Mouse (Mus musculus) heart, postnatal 25 days (tissue): Measurements from ENCODE around the gene Ripk3. TPM values are rescaled to one million over a fixed set of nuclear protein-coding genes. Genes with fewer than 3 reads are reported as not detected.

ENCODE experiments used
- DNase-seq: peaks from one replicate; pipeline ENCODE4 v3.0.0; 2022; ENCODE audit warnings: low spot score
- intact Hi-C: fragments of 180-260 bp; cut with DNase I; formaldehyde crosslinking; loops from one replicate; pipeline ENCODE4 v1.15.1; 2025
- total RNA-seq, 2 experiments: library from RNA; stranded (reverse); gene quantifications; 2 replicates each; pipeline ENCODE4 v1.2.3; 2021

The Ripk3 gene
- 1 to 10 TPM; 2.3 to 3.4 TPM for total RNA-seq

- intact Hi-C loops: no loop called here
- no peak for DNase-seq
These were observed at the start of gene Ripk3 for GRCm38 (mm10) chr14:55788256-55789050. TSS of gene Ripk3 (minus strand) at chr14:55788865.

DNA sequence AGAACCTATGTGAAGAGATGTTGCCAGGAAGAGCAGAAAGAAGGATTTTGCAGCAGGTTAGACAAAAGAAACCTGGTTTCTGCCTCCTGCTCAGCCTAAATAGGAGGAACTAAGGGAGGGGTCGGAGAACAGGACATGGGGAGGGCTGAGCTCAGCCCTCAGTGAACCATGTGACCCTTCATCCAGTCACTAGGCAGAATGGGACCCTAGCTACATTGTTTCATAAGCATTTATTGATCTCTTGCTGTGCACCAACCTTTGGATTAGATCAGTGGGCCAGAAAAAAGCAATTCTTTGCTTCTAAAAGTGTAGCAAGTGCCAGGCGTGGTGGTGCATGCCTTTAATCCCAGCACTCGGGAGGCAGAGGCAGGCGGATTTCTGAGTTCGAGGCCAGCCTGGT is 49.6 kb upstream of the Ripk3 start:
- no peak for DNase-seq
- intact Hi-C loops: no loop called here

GRCm38 (mm10) chr14:55834808-55835533 is 46.3 kb upstream of the Ripk3 start:
- DNase-seq: no peak
- intact Hi-C loops: no loop called here

DNA sequence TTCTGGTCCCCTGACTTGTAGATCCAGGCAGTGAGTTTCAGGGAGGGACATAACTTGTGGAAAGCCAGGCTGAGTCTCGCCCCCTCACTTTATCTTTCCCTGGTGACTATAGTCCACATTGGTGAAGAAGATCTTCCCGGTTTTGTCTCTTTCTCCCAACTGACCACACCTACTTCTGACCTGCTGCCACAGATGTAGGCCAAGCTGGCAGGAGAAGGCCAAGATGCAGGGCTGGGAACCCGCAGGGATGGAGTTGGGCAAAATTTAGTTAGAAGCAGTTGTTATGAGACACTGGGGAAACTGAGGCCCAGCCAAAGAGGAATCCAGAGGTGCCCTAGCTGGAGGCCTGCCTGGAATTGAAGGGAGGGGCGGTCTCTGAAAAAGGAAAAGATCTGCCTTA is 44.5 kb upstream of the Ripk3 start:
- DNase-seq: no peak
- intact Hi-C loops: no loop called here

DNA sequence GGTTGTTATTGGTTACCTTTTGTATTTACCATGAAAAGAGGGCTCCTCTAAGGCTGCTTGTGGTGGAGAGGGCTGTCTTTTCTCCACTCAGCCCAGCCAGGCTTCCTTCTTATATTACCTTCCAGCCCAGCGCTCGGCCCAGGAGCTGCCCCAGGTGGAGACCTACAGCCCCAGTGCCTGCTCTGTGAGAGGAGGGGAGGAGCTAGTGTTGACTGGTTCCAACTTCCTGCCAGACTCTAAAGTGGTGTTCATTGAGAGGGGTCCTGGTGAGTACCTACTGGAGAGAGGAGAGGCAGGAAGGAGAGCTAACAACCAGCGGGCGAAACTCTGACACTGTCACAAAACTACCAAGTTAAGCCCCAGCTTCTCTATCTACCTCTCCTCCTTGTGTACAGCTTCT is 41.7 kb upstream of the Ripk3 start:
- intact Hi-C loops: no loop called here
- DNase-seq: no peak

GRCm38 (mm10) chr14:55829854-55830253 is 41.2 kb upstream of the Ripk3 start:
- intact Hi-C loops: no loop called here
- DNase-seq: no peak

- intact Hi-C loops: no loop called here
- no peak for DNase-seq
These were observed 40.1 kb upstream of the Ripk3 start for GRCm38 (mm10) chr14:55828716-55829263.

- intact Hi-C loops: no loop called here
These were observed 38.1 kb upstream of the Ripk3 start for GRCm38 (mm10) chr14:55826551-55827340.

GRCm38 (mm10) chr14:55826142-55826541 is 37.5 kb upstream of the Ripk3 start:
- intact Hi-C loops: no loop called here
- no peak for DNase-seq

More at GRCm38 (mm10) chr14:55826551-55827340, 38.1 kb upstream of the Ripk3 start:
- no peak for DNase-seq

DNA sequence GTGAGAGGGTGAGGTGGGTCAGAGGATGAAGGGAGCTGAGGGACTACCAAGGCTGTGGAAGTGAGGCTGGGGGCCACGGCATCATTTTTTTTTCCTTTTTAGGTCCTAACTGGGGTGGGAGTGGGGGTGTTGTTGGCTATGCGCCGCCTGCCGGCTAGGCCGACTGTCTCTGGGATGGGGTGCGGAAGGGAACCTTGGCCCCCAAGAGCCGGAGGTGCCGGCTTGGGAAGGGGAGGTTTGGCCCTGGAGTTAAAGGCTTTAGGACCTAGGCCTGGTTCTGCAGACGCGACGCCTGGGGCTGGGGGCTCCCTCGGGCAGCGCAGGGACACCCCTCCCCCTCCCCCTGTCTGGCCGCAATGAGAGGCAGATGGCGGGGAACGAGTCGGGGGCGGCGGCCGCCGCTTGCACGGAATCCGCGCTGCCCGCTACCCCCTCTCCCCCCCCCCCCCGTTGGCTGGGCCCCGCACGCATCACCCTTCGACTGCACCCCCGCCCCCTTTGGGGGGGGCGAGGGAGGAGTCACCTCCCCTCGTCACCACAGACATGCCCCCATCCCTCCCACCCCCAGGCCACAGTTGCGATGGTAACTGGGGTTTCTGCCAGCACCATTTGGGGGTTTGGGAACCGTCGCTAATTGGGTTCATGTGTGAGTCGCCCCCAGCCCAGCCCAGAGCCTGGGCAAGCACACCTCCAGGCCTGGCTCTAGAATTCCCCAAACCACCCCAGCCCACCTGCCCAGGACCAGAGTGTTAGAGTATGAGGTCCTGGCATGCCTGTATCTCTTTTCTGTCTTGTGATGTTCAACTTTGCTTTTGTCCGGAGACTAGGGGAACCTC is 36.8 kb upstream of the Ripk3 start:
- intact Hi-C loops: no loop called here
- no peak for DNase-seq

- no peak for DNase-seq
- intact Hi-C loops: loop anchor here (1.0 kb wide), 1 partner anchor 41 kb away; no protein-coding TSS in a partner anchor
These were observed 36.0 kb upstream of the Ripk3 start for GRCm38 (mm10) chr14:55824481-55825215.

GRCm38 (mm10) chr14:55824001-55824480 is 35.4 kb upstream of the Ripk3 start:
- DNase-seq: no peak
- intact Hi-C loops: loop anchor here (1.0 kb wide), 1 partner anchor 41 kb away; no protein-coding TSS in a partner anchor

- intact Hi-C loops: loop anchor here (1.0 to 2.0 kb wide), 2 partner anchors 41 to 100 kb away; no protein-coding TSS in a partner anchor
- peak; percentile 87 for DNase-seq
These were observed 34.5 kb upstream of the Ripk3 start, which contains the start of gene Nfatc4 for GRCm38 (mm10) chr14:55822991-55823762. TSS of gene Nfatc4 (plus strand) at chr14:55823144.

DNA sequence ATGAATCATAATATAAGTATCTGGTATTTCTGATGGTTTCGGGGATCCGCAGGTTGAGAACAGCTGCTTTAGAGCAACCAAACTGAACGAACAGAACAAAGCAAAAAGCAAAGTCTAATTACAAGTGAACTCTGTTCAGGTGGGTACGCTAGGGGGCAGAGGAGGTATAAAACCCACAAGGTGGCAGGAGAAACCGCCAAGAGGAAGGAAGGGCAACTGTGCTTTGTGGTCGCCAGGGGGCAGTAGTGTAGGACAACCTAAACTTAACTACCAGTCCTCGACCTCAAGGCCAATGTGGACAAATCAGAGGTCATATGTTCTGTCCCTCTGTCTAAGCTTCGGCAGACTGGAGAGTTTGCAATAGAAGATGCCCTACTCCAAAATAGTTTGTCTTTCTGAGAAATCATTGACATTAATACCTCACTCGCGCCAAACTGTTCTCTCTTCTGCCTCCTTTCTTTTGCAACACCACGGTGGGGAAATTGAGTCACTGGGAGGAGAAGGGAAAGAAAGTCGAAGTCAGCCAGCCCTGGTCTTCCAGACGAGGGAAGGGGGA is 33.8 kb upstream of the Ripk3 start:
- peak; percentile 69 for DNase-seq
- intact Hi-C loops: loop anchor here (1.0 to 2.0 kb wide), 2 partner anchors 42 to 100 kb away; no protein-coding TSS in a partner anchor

DNA sequence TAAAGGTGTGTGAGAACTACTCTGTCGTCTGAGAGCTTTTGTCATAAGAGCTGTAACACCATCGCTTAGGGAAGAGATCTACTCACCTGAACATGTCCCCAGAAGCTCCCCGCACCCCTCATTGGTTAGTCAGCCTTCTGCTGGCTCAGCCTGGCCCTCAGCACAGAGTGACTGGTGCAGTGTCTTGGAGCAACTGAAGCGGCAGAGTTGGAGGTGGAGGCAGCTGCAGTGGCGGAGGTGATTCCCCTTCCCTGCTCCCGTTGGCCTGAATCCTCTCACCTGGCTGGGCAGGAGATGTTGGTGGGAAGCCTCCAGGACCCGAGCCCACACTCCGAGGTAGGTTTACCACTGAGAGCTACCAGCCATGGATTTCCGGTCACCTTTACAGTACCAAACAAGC is 31.9 kb upstream of the Ripk3 start:
- intact Hi-C loops: no loop called here
- DNase-seq: no peak

GRCm38 (mm10) chr14:55819845-55820405 is 31.3 kb upstream of the Ripk3 start:
- intact Hi-C loops: no loop called here
- DNase-seq: no peak

GRCm38 (mm10) chr14:55815310-55815751 is 26.7 kb upstream of the Ripk3 start:
- intact Hi-C loops: no loop called here
- DNase-seq: peak; percentile 65
